Mouse (Mus musculus) lung, embryonic 14.5 days (tissue): ENCODE measurements at regions not wholly inside any gene's neighbourhood (a gene's known extent, or its start where the extent isn't known, plus 50 kb on each side); places are given as distances from the start of the nearest gene placed in this dataset.

Experiments used
- ATAC-seq: fragments of 200-750 bp; cut with Nextera tagmentation; 2 replicates; pipeline ENCODE4 v1.8.0; 2017; ENCODE audit warnings: mild to moderate bottlenecking, moderate TSS enrichment, moderate library complexity; ENCODE audit not compliant: insufficient read depth
- DNase-seq: peaks from one replicate; pipeline ENCODE4 v3.0.0-alpha.2; 2015
- H3K27ac ChIP-seq: fragments of 300-500 bp; sonication (generic); 2 replicates; pipeline ENCODE4 v1.5.1; 2014; ENCODE audit warnings: low read depth, mild to moderate bottlenecking, moderate library complexity
- H3K27me3 ChIP-seq: fragments of 300-500 bp; sonication (generic); 2 replicates; pipeline ENCODE4 v1.6.1; 2014; ENCODE audit warnings: low read length, control low read depth; ENCODE audit not compliant: insufficient read depth
- H3K36me3 ChIP-seq: fragments of 300-500 bp; sonication (generic); 2 replicates; pipeline ENCODE4 v1.6.1; 2014; ENCODE audit warnings: control low read depth; ENCODE audit not compliant: insufficient read depth
- H3K4me1 ChIP-seq: fragments of 300-500 bp; sonication (generic); 2 replicates; pipeline ENCODE4 v1.6.1; 2014; ENCODE audit warnings: antibody characterized with exemption, control low read depth; ENCODE audit not compliant: insufficient read depth
- H3K4me2 ChIP-seq: fragments of 300-500 bp; sonication (generic); 2 replicates; pipeline ENCODE4 v1.6.1; 2014; ENCODE audit warnings: mild to moderate bottlenecking
- H3K4me3 ChIP-seq: fragments of 300-500 bp; sonication (generic); 2 replicates; pipeline ENCODE4 v1.5.1; 2014; ENCODE audit warnings: low read depth, low read length
- H3K9ac ChIP-seq: fragments of 300-500 bp; sonication (generic); 2 replicates; pipeline ENCODE4 v1.6.1; 2014
- H3K9me3 ChIP-seq: fragments of 300-500 bp; sonication (generic); 2 replicates; pipeline ENCODE4 v1.6.1; 2016; ENCODE audit warnings: low read depth, low read length, control low read depth
- CTCF ChIP-seq: IDR thresholded peaks from 2 replicates; pipeline ENCODE4 v1.5.1; 2016; ENCODE audit warnings: antibody characterized with exemption, low read depth
- WGBS: fragments of 180-500 bp; shearing (Covaris S2); extraction: QIAGEN DNeasy Blood & Tissue Kit; methylation state at CpG from one replicate; pipeline ENCODE4 v1.1.7; 2014; 5-methylcytosine and 5-hydroxymethylcytosine counted together

GRCm38 (mm10) chr3:39776278-39777039, 754.6 kb upstream of the Intu start:
- Histone ChIP-seq H3K36me3 (no peaks in the 10 kb centered on the region), H3K9me3 (no peaks in the 10 kb centered on the region), H3K27me3 (no peaks in the 10 kb centered on the region), H3K4me1 (peaks cover 5% of the 10 kb centered on the region; the same call in 1 of the 2 replicates), H3K9ac (no peak overlapping the region), H3K4me2 (no peak overlapping the region), H3K4me3 (no peak overlapping the region), H3K27ac (no peak overlapping the region)
- ATAC-seq (no peak), DNase-seq (no peak)
- TF ChIP-seq CTCF = no peak
- WGBS = 77% methylated on average over 7 of the region's 7 CpGs

GRCm38 (mm10) chr3:39779690-39780218, 751.3 kb upstream of the Intu start:
- Histone ChIP-seq H3K27ac (no peak overlapping the region), H3K27me3 (no peaks in the 10 kb centered on the region), H3K4me2 (no peak overlapping the region), H3K4me1 (no peaks in the 10 kb centered on the region), H3K4me3 (no peak overlapping the region), H3K9ac (no peak overlapping the region), H3K9me3 (no peaks in the 10 kb centered on the region), H3K36me3 (no peaks in the 10 kb centered on the region)
- 49% methylated on average over 6 of the region's 6 CpGs for WGBS
- DNase-seq (no peak), ATAC-seq (no peak)
- no peak for TF ChIP-seq CTCF

GRCm38 (mm10) chr3:39780270-39780669, 750.8 kb upstream of the Intu start:
- Histone ChIP-seq H3K4me1 (no peaks in the 10 kb centered on the region), H3K9ac (no peak overlapping the region), H3K9me3 (no peaks in the 10 kb centered on the region), H3K4me2 (no peak overlapping the region), H3K36me3 (no peaks in the 10 kb centered on the region), H3K4me3 (no peak overlapping the region), H3K27me3 (no peaks in the 10 kb centered on the region), H3K27ac (no peak overlapping the region)
- no peak for DNase-seq
- 42% methylated on average over 5 of the region's 5 CpGs for WGBS
- no peak for ATAC-seq
- no peak for TF ChIP-seq CTCF

GRCm38 (mm10) chr3:39784901-39785300, 746.2 kb upstream of the Intu start:
- TF ChIP-seq CTCF = no peak
- H3K27me3 ChIP-seq = no peaks in the 10 kb centered on the region
- H3K27ac ChIP-seq = no peak overlapping the region
- H3K4me1 ChIP-seq = no peaks in the 10 kb centered on the region
- H3K36me3 ChIP-seq = no peaks in the 10 kb centered on the region
- H3K4me2 ChIP-seq = no peak overlapping the region
- DNase-seq (no peak), ATAC-seq (no peak)
- WGBS = 71% methylated on average over 2 of the region's 2 CpGs
- H3K4me3 ChIP-seq = no peak overlapping the region
- H3K9me3 ChIP-seq = no peaks in the 10 kb centered on the region
- H3K9ac ChIP-seq = no peak overlapping the region

GRCm38 (mm10) chr3:39809586-39809985, 721.5 kb upstream of the Intu start:
- H3K36me3 ChIP-seq = no peaks in the 10 kb centered on the region
- no peak overlapping the region for H3K9ac ChIP-seq
- WGBS = 68% methylated on average over 1 of the region's 1 CpGs
- no peak overlapping the region for H3K27ac ChIP-seq
- no peak overlapping the region for H3K4me3 ChIP-seq
- H3K4me2 ChIP-seq = no peak overlapping the region
- ATAC-seq (peak; percentile 69; the same call in 1 of the 2 replicates), DNase-seq (no peak)
- H3K4me1 ChIP-seq = no peaks in the 10 kb centered on the region
- no peak for TF ChIP-seq CTCF
- H3K9me3 ChIP-seq = no peaks in the 10 kb centered on the region
- no peaks in the 10 kb centered on the region for H3K27me3 ChIP-seq

- H3K27me3 ChIP-seq = no peaks in the 10 kb centered on the region
- peak; percentile 87 for TF ChIP-seq CTCF
- DNase-seq (peak; percentile 91), ATAC-seq (peak; percentile 62; the same call in 1 of the 2 replicates)
- no peak overlapping the region for H3K4me2 ChIP-seq
- 15% methylated on average over 6 of the region's 6 CpGs for WGBS
- no peak overlapping the region for H3K4me3 ChIP-seq
- no peaks in the 10 kb centered on the region for H3K36me3 ChIP-seq
- H3K9ac ChIP-seq = no peak overlapping the region
- no peaks in the 10 kb centered on the region for H3K9me3 ChIP-seq
- no peak overlapping the region for H3K27ac ChIP-seq
- H3K4me1 ChIP-seq = no peaks in the 10 kb centered on the region
Measured at GRCm38 (mm10) chr3:39814814-39815213, 716.3 kb upstream of the Intu start.

GRCm38 (mm10) chr3:39830488-39831056, 700.5 kb upstream of the Intu start:
- Histone ChIP-seq H3K36me3 (no peaks in the 10 kb centered on the region), H3K9me3 (no peaks in the 10 kb centered on the region), H3K9ac (no peak overlapping the region), H3K27ac (no peak overlapping the region), H3K4me2 (no peak overlapping the region), H3K4me1 (no peaks in the 10 kb centered on the region), H3K27me3 (no peaks in the 10 kb centered on the region), H3K4me3 (no peak overlapping the region)
- ATAC-seq (no peak), DNase-seq (no peak)
- 82% methylated on average over 8 of the region's 8 CpGs for WGBS
- TF ChIP-seq CTCF = no peak
